Mouse (Mus musculus) lung, adult 2 months (tissue): ENCODE results near the gene Gpr107.

ENCODE experiments used
- CTCF ChIP-seq: fragments of 200-500 bp; IDR thresholded peaks from 2 replicates; pipeline ENCODE4 v1.5.1; 2011; ENCODE audit warnings: mild to moderate bottlenecking, low read length, control low read depth; ENCODE audit not compliant: insufficient read depth
- POLR2A ChIP-seq: fragments of 200-500 bp; IDR thresholded peaks from 2 replicates; pipeline ENCODE4 v1.6.1; 2011; ENCODE audit warnings: low read depth, mild to moderate bottlenecking, control low read depth, low read length, borderline replicate concordance; ENCODE audit errors: extremely low read depth

GRCm38 (mm10) chr2:31139174-31139632 is 12.9 kb upstream of the Gpr107 start:
- no peak for TF ChIP-seq CTCF
- TF ChIP-seq POLR2A: no peak
